Mouse (Mus musculus) hindbrain, embryonic 11.5 days (tissue): Measurements from ENCODE around the gene Yy1. TPM values are rescaled to one million over a fixed set of nuclear protein-coding genes. Genes with fewer than 3 reads are reported as not detected.

Source experiments
- ATAC-seq: fragments of 200-750 bp; cut with Nextera tagmentation; 2 replicates; pipeline ENCODE4 v1.8.0; 2017; ENCODE audit warnings: mild to moderate bottlenecking, moderate TSS enrichment, moderate library complexity; ENCODE audit not compliant: low FRiP score
- DNase-seq: peaks from one replicate; pipeline ENCODE4 v3.0.0-alpha.2; 2015; ENCODE audit warnings: low spot score
- H3K27ac ChIP-seq: fragments of 300-500 bp; sonication (generic); 2 replicates; pipeline ENCODE4 v1.5.1; 2014; ENCODE audit warnings: mild to moderate bottlenecking, low read depth, low read length
- H3K27me3 ChIP-seq: fragments of 300-500 bp; sonication (generic); 2 replicates; pipeline ENCODE4 v1.6.1; 2014; ENCODE audit warnings: mild to moderate bottlenecking, low read length, moderate library complexity, mixed read lengths; ENCODE audit not compliant: control insufficient read depth, insufficient read depth
- H3K36me3 ChIP-seq: fragments of 300-500 bp; sonication (generic); 2 replicates; pipeline ENCODE4 v1.6.1; 2014; ENCODE audit warnings: mild to moderate bottlenecking, low read length, moderate library complexity, mixed read lengths; ENCODE audit not compliant: control insufficient read depth, insufficient read depth
- H3K4me1 ChIP-seq: fragments of 300-500 bp; sonication (generic); replicated peaks from 2 replicates; pipeline ENCODE4 v1.6.1; 2014; ENCODE audit warnings: low read length, mixed read lengths; ENCODE audit not compliant: control insufficient read depth, insufficient read depth
- H3K4me2 ChIP-seq: fragments of 300-500 bp; sonication (generic); replicated peaks from 2 replicates; pipeline ENCODE4 v1.6.1; 2014; ENCODE audit warnings: mild to moderate bottlenecking, low read depth, low read length
- H3K4me3 ChIP-seq: fragments of 300-500 bp; sonication (generic); 2 replicates; pipeline ENCODE4 v1.5.1; 2014; ENCODE audit warnings: low read depth, low read length
- H3K9ac ChIP-seq: fragments of 300-500 bp; sonication (generic); 2 replicates; pipeline ENCODE4 v1.6.1; 2014; ENCODE audit warnings: low read depth, low read length
- H3K9me3 ChIP-seq: fragments of 300-500 bp; sonication (generic); 2 replicates; pipeline ENCODE4 v1.6.1; 2016; ENCODE audit warnings: low read length; ENCODE audit not compliant: control insufficient read depth
- WGBS: fragments of 180-500 bp; shearing (Covaris S2); extraction: QIAGEN DNeasy Blood & Tissue Kit; methylation state at CpG from one replicate; pipeline ENCODE4 v1.1.7; 2014; 5-methylcytosine and 5-hydroxymethylcytosine counted together
- polyA plus RNA-seq: library from polyadenylated mRNA; unstranded; fragments of >200 nt; fragmentation: Nextera tagmentation; extraction: Ambion mirVana; gene quantifications from 2 replicates; pipeline ENCODE4 v1.2.1, GENCODE M21; 2014

Yy1 gene
- polyA plus RNA-seq, 1 experiment from 2014 or later, result 21.1 TPM

DNA sequence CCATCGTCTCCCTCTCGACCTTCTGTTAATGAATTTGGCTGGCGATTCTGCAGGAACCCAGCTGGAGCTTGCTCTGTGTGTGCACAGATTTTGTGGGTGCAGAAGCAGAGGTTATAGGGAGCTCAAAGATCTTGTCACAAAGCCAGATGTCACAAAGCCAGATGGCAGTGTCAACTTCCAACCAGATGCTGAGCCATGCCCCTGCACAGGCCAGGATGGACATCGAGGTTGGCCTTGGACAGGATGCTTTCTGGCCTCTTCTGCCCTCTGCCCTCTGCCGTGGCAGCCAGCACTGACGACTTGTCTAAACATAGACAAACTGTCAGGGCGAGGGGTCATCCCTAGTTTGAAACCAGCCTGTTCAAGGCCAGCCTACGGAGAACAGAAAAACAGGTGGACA, 57.4 kb downstream of the Yy1 start:
- H3K9ac ChIP-seq, result no peak overlapping the region
- DNase-seq (no peak), ATAC-seq (no peak)
- H3K9me3 ChIP-seq, result no peaks in the 10 kb centered on the region
- H3K27ac ChIP-seq, result no peak overlapping the region
- H3K27me3 ChIP-seq, result no peaks in the 10 kb centered on the region
- 59% methylated on average over 8 of the region's 8 CpGs for WGBS
- H3K4me1 ChIP-seq, result no peaks in the 10 kb centered on the region; the same call in 1 of the 2 replicates
- H3K36me3 ChIP-seq, result no peaks in the 10 kb centered on the region
- H3K4me3 ChIP-seq, result no peak overlapping the region
- H3K4me2 ChIP-seq, result no peak overlapping the region

DNA sequence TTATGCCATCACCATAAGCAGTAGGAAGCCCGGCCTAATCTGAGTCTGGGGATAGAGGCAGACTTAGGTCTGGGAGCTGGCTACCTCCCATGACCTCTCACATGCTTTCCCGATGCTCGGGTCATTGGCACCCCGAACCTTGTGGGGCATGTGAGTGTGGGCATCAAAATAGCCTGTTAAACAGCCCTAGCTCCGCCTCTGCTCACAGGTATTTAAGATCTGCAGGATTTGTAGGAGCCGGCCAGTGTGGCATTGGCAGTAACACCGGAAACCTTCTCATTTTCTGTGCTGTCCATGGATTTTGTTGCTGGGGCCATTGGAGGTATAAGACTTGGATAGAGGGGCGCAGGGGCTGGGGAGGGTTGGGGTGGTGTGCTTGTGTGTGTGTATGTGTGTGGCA, 58.1 kb downstream of the Yy1 start:
- Histone ChIP-seq H3K9me3 (no peaks in the 10 kb centered on the region), H3K36me3 (no peaks in the 10 kb centered on the region), H3K9ac (no peak overlapping the region), H3K4me2 (no peak overlapping the region), H3K4me1 (no peaks in the 10 kb centered on the region; the same call in 1 of the 2 replicates), H3K4me3 (no peak overlapping the region), H3K27me3 (no peaks in the 10 kb centered on the region), H3K27ac (no peak overlapping the region)
- ATAC-seq (no peak), DNase-seq (no peak)
- 85% methylated on average over 8 of the region's 8 CpGs for WGBS

DNA sequence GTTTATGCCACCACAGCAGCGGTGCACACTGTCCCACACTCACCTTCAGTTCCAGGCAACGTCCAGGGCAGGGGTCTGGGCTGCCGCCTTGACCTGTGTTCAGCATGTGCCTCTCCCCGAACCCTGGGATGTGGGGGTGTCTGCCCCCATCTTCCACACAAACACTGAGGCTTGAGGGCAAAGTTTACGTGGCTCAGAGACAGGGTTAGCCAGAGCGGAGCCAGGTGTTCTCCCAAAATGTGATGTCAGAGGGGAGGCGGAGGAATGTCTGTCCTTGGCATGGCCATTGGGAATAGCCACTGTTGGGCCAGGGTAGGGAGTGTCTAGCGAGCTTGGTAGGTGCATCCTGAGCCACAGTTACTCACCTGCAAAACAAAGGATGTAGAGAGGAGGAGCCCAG, 60.0 kb downstream of the Yy1 start:
- Histone ChIP-seq H3K27me3 (no peaks in the 10 kb centered on the region), H3K36me3 (no peaks in the 10 kb centered on the region), H3K4me2 (no peak overlapping the region), H3K9ac (no peak overlapping the region), H3K9me3 (no peaks in the 10 kb centered on the region), H3K4me3 (no peak overlapping the region), H3K4me1 (no peaks in the 10 kb centered on the region; the same call in 1 of the 2 replicates), H3K27ac (no peak overlapping the region)
- ATAC-seq (no peak), DNase-seq (no peak)
- 85% methylated on average over 8 of the region's 8 CpGs for WGBS

DNA sequence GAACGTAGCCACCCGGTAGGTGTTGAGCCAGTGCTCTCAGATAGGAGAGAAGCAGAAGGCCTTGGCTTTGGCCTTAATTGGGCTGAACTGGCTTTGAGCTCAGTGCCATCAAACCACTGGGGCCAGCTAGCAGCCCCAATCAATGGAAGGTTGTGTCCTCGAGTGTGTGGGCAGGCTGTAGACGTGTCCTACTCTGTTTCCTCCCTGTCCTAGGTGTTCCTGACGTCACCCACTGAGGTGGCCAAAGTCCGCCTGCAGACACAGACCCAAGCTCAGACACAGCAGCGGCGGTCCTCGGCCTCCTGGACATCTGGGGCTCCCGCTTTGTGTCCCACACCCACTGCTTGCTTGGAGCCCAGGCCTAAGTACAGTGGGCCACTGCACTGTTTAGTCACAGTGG, 62.3 kb downstream of the Yy1 start:
- ATAC-seq, result no peak
- WGBS, result 93% methylated on average over 10 of the region's 10 CpGs
- Histone ChIP-seq H3K9me3 (no peaks in the 10 kb centered on the region), H3K27me3 (no peaks in the 10 kb centered on the region), H3K9ac (no peak overlapping the region), H3K4me2 (no peak overlapping the region), H3K4me1 (no peaks in the 10 kb centered on the region; the same call in 1 of the 2 replicates), H3K36me3 (no peaks in the 10 kb centered on the region), H3K27ac (no peak overlapping the region), H3K4me3 (no peak overlapping the region)
- DNase-seq, result no peak

DNA sequence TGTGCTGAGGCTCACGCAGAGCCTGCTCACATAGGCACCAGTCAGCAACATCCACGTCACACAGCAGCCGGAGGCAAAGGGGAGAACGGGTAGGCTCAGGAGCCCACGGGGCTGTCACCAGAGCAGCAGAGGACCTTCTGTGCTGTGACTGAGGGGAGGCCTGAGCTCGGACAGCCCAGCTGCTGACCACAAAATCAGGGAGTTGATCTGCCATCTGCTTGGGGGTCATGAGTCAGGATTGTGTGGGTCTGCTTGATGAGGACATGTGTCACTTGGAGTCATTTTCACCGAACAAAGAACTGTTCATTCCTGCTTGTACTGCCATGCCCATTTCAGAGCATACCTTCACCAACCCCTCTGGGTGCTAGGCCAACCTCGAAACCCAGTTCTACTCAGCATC, 63.4 kb downstream of the Yy1 start:
- Histone ChIP-seq H3K27ac (no peak overlapping the region), H3K4me3 (no peak overlapping the region), H3K9me3 (no peaks in the 10 kb centered on the region), H3K9ac (no peak overlapping the region), H3K4me1 (no peaks in the 10 kb centered on the region), H3K36me3 (0 out of 2 replicates have a peak, but pooled peaks cover under 1% of the 10 kb centered on the region), H3K27me3 (no peaks in the 10 kb centered on the region), H3K4me2 (no peak overlapping the region)
- ATAC-seq (no peak), DNase-seq (no peak)
- 85% methylated on average over 8 of the region's 8 CpGs for WGBS

DNA sequence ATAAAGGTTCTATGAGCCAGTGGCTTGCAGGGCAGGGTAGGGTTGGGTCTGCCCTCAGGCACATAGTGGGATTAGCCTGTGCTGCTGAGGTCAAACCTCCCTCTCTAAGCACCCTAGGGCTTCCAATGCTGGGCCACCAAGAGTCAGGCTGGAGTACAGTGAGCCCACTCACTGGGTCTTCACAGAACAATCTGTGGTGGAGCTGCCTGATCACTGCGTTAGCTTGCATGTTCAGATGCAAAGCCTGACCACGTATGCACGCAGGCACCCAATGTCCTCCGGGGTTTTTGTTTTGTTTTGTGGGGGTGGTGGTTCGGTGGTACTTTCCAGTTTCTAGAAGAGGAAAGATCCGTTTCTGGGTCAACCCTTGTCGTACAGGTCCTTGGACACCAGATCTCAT, 64.3 kb downstream of the Yy1 start:
- no peak overlapping the region for H3K27ac ChIP-seq
- H3K9ac ChIP-seq, result no peak overlapping the region
- no peak for DNase-seq
- no peak for ATAC-seq
- H3K4me2 ChIP-seq, result no peak overlapping the region
- H3K4me1 ChIP-seq, result no peaks in the 10 kb centered on the region
- H3K9me3 ChIP-seq, result no peaks in the 10 kb centered on the region
- H3K4me3 ChIP-seq, result no peak overlapping the region
- H3K36me3 ChIP-seq, result 0 out of 2 replicates have a peak, but pooled peaks cover 2% of the 10 kb centered on the region
- H3K27me3 ChIP-seq, result no peaks in the 10 kb centered on the region
- 89% methylated on average over 7 of the region's 7 CpGs for WGBS

DNA sequence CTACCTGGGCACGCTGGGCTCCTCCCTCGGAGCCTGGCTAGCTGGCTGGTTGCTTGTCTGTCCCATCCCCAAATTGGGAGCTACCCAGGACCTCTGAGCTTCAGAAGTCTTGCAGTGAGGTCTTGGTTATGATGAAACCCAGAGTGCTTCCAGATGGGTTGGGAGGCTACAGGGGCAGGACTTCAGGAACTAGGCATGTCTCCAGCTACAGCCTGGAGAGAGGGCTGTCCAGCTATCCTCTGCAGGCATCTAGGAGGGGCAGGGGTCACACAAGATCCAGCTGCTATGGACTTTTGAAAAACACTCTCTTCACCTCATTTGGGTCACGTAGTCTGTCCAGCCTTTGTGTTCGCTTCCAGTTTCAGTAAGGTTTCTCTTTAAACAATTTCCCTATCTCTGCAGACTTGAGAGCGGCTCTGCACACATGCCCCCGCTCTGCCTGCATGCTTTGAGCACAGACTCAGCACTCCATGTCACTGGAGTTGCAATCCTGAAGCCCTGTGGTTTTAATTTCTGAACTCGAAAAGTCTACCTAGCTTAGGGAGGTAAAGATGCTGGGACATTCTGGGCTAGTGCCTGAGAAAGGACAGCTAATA, 64.9 kb downstream of the Yy1 start:
- Histone ChIP-seq H3K4me2 (no peak overlapping the region), H3K9ac (no peak overlapping the region), H3K4me3 (no peak overlapping the region), H3K4me1 (no peaks in the 10 kb centered on the region), H3K9me3 (no peaks in the 10 kb centered on the region), H3K36me3 (0 out of 2 replicates have a peak, but pooled peaks cover 4% of the 10 kb centered on the region), H3K27ac (no peak overlapping the region), H3K27me3 (no peaks in the 10 kb centered on the region)
- ATAC-seq, result no peak
- no peak for DNase-seq
- WGBS, result 79% methylated on average over 7 of the region's 7 CpGs

DNA sequence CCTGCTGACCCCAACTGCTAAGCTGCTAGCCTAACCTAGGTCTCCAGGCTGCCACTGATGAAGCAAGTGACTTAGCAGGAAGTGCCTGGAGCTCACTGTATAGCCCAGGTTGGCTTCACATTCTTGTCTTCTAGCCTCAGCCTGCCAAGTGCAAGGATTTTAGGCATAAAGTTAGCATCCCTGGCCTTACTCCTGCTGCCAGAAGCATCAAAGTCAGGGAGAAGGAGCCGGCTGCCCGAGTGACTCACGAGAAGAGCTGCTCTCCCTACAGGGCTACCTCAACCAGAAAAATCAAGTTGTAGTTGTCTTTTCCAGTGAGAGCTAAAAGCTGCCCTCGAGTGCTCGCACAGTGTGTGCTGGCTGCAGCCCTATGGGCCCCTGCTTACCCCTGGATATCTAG, 65.7 kb downstream of the Yy1 start:
- no peak overlapping the region for H3K4me2 ChIP-seq
- no peak overlapping the region for H3K4me3 ChIP-seq
- no peak overlapping the region for H3K27ac ChIP-seq
- H3K9ac ChIP-seq, result no peak overlapping the region
- no peaks in the 10 kb centered on the region for H3K4me1 ChIP-seq
- ATAC-seq (no peak), DNase-seq (no peak)
- H3K27me3 ChIP-seq, result no peaks in the 10 kb centered on the region
- peaks cover 11% of the 10 kb centered on the region; the same call in 1 of the 2 replicates for H3K36me3 ChIP-seq
- no peaks in the 10 kb centered on the region for H3K9me3 ChIP-seq
- WGBS, result 88% methylated on average over 5 of the region's 5 CpGs

DNA sequence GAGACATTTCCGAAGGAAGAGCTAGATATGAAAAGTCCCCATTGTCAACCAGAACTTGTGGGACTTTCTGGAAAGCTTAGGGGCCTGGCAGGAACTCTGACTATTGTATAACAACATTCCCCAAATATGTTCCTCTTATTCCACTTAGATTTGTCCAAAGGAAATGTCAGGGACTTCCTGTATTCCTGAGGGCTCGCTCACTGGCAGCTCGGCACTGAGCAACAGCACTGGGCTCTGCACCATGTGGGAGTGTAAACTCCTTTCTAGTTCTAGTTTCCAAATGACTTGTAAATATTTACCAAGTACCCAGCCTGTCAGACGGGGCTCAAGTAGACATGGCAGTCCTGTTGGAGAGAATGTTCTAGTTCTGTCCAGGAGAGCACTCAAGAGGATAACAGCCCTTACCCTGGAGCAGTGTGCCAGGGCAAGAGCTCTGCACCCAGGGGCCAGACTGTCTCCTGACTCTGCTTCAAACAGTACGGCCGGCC, 72.3 kb downstream of the Yy1 start:
- no peak overlapping the region for H3K27ac ChIP-seq
- no peak overlapping the region for H3K4me2 ChIP-seq
- H3K27me3 ChIP-seq, result no peaks in the 10 kb centered on the region
- H3K4me1 ChIP-seq, result no peaks in the 10 kb centered on the region
- no peak for DNase-seq
- no peaks in the 10 kb centered on the region for H3K9me3 ChIP-seq
- peaks cover 25% of the 10 kb centered on the region for H3K36me3 ChIP-seq
- WGBS, result 92% methylated on average over 6 of the region's 6 CpGs
- H3K4me3 ChIP-seq, result no peak overlapping the region
- no peak overlapping the region for H3K9ac ChIP-seq
- no peak for ATAC-seq
